Mouse (Mus musculus): ENCODE measurements around the gene Ptprn2. TPM values are rescaled to one million over a fixed set of nuclear protein-coding genes. Genes with fewer than 3 reads are reported as not detected.

Ptprn2 gene
- polyA plus RNA-seq, 1 experiment from 2014 or later, result 22.1 TPM

- peaks cover 95% of the 10 kb centered on the region for H3K4me1 ChIP-seq
- peaks cover 6% of the 10 kb centered on the region; the same call in 1 of the 2 replicates for H3K36me3 ChIP-seq (replicated peaks)
- WGBS, result 21% methylated on average over 8 of the region's 8 CpGs
- no peak for ATAC-seq (replicated peaks)
- no peaks in the 10 kb centered on the region for H3K9me3 ChIP-seq
- no peak overlapping the region for H3K9ac ChIP-seq
- peak overlapping the region; percentile 80 for H3K27ac ChIP-seq
- H3K27me3 ChIP-seq (replicated peaks), result no peaks in the 10 kb centered on the region
- no peak overlapping the region for H3K4me2 ChIP-seq
- H3K4me3 ChIP-seq, result no peak overlapping the region
Observed at GRCm38 (mm10) chr12:117198093-117198492, 712.6 kb downstream of the Ptprn2 start.

GRCm38 (mm10) chr12:117200117-117200516 is 714.6 kb downstream of the Ptprn2 start:
- Histone ChIP-seq H3K9ac (peak overlapping the region; percentile 8; the same call in 1 of the 2 replicates), H3K36me3 (replicated peaks) (no peaks in the 10 kb centered on the region), H3K4me3 (no peak overlapping the region), H3K4me1 (peaks cover 95% of the 10 kb centered on the region), H3K27me3 (replicated peaks) (no peaks in the 10 kb centered on the region), H3K4me2 (peak overlapping the region; percentile 19), H3K9me3 (no peaks in the 10 kb centered on the region), H3K27ac (peak overlapping the region; percentile 80)
- 0 out of 2 replicates have a peak, but pooled peaks have one; percentile 22 for ATAC-seq (replicated peaks)
- 12% methylated on average over 9 of the region's 9 CpGs for WGBS

- H3K4me2 ChIP-seq, result peak overlapping the region; percentile 19; the same call in 1 of the 2 replicates
- WGBS, result 37% methylated on average over 5 of the region's 5 CpGs
Observed at GRCm38 (mm10) chr12:117200590-117200989, 715.1 kb downstream of the Ptprn2 start.

GRCm38 (mm10) chr12:117203506-117203905 is 718.0 kb downstream of the Ptprn2 start:
- H3K4me1 ChIP-seq, result peaks cover 62% of the 10 kb centered on the region

More at GRCm38 (mm10) chr12:117200590-117200989, 715.1 kb downstream of the Ptprn2 start:
- Histone ChIP-seq H3K9me3 (no peaks in the 10 kb centered on the region), H3K36me3 (replicated peaks) (no peaks in the 10 kb centered on the region), H3K27me3 (replicated peaks) (no peaks in the 10 kb centered on the region), H3K4me1 (peaks cover 91% of the 10 kb centered on the region), H3K9ac (peak overlapping the region; percentile 8; the same call in 1 of the 2 replicates), H3K4me3 (no peak overlapping the region), H3K27ac (peak overlapping the region; percentile 80)
- 0 out of 2 replicates have a peak, but pooled peaks have one; percentile 18 for ATAC-seq (replicated peaks)

DNA sequence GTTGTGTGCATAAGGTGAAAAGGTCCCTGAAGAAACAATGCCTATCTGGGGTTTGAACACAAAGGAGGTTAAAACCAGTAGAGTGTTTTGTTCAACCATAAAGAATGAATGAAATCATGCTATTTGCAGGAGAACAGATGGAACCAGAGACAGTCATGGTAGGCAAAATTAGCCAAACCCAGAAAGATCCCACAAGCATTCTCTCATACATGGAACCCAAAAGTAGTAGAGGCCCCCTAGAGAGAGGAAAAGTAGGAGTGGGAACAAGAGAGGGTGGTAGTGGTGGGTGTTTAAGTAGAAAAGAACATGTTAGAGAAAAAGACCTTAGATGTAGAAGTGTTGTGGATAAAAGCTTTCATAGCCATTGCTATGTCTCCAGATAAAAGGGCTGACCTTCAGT is 719.4 kb downstream of the Ptprn2 start:
- H3K27ac ChIP-seq, result peak overlapping the region; percentile 73
- peaks cover 48% of the 10 kb centered on the region for H3K4me1 ChIP-seq
- H3K9ac ChIP-seq, result no peak overlapping the region
- ATAC-seq (replicated peaks), result no peak
- H3K9me3 ChIP-seq, result no peaks in the 10 kb centered on the region
- no peak overlapping the region for H3K4me2 ChIP-seq
- H3K27me3 ChIP-seq (replicated peaks), result no peaks in the 10 kb centered on the region
- no peak overlapping the region for H3K4me3 ChIP-seq
- H3K36me3 ChIP-seq (replicated peaks), result no peaks in the 10 kb centered on the region

More at GRCm38 (mm10) chr12:117203506-117203905, 718.0 kb downstream of the Ptprn2 start:
- Histone ChIP-seq H3K27me3 (replicated peaks) (no peaks in the 10 kb centered on the region), H3K9me3 (no peaks in the 10 kb centered on the region), H3K4me2 (no peak overlapping the region), H3K36me3 (replicated peaks) (no peaks in the 10 kb centered on the region), H3K27ac (peak overlapping the region; percentile 73), H3K4me3 (no peak overlapping the region), H3K9ac (no peak overlapping the region)
- ATAC-seq (replicated peaks), result no peak
- WGBS, result 19% methylated on average over 7 of the region's 7 CpGs

- peak overlapping the region; percentile 34; the same call in 1 of the 2 replicates for H3K27ac ChIP-seq
Observed at GRCm38 (mm10) chr12:117207421-117208120, 722.1 kb downstream of the Ptprn2 start.

GRCm38 (mm10) chr12:117210467-117210866 is 724.9 kb downstream of the Ptprn2 start:
- no peaks in the 10 kb centered on the region for H3K9me3 ChIP-seq
- H3K4me3 ChIP-seq, result no peak overlapping the region
- peaks cover 13% of the 10 kb centered on the region; the same call in 1 of the 2 replicates for H3K36me3 ChIP-seq (replicated peaks)
- no peak for ATAC-seq (replicated peaks)
- 86% methylated on average over 4 of the region's 4 CpGs for WGBS
- H3K27me3 ChIP-seq (replicated peaks), result no peaks in the 10 kb centered on the region
- H3K27ac ChIP-seq, result no peak overlapping the region
- H3K9ac ChIP-seq, result no peak overlapping the region
- H3K4me2 ChIP-seq, result no peak overlapping the region
- H3K4me1 ChIP-seq, result peaks cover 4% of the 10 kb centered on the region

More at GRCm38 (mm10) chr12:117207421-117208120, 722.1 kb downstream of the Ptprn2 start:
- H3K4me3 ChIP-seq, result no peak overlapping the region
- H3K4me1 ChIP-seq, result peaks cover 21% of the 10 kb centered on the region
- 60% methylated on average over 4 of the region's 4 CpGs for WGBS
- 0 out of 2 replicates have a peak, but pooled peaks cover 6% of the 10 kb centered on the region for H3K36me3 ChIP-seq (replicated peaks)
- no peak for ATAC-seq (replicated peaks)
- H3K4me2 ChIP-seq, result no peak overlapping the region
- H3K27me3 ChIP-seq (replicated peaks), result no peaks in the 10 kb centered on the region
- no peaks in the 10 kb centered on the region for H3K9me3 ChIP-seq
- no peak overlapping the region for H3K9ac ChIP-seq

DNA sequence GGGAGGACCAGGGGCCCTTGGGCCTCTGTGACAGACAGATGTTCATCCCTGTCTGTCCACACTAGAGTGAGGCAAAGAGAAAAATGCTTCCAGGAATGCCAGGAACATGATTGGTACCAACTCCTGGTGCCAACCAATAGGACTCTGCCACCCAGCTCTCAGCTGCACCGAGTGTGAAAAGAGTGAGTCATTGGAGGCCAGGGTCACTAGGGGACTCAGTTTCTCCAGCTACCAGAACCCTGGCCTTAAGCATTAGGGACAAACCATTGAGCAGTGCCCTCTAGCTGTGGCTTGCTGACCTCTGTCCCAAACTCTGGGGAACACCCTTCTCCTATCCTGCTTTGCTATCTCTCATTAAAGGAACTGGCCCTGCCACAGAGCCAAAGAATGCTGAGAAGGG is 728.0 kb downstream of the Ptprn2 start:
- H3K4me1 ChIP-seq, result peaks cover 4% of the 10 kb centered on the region
- H3K4me3 ChIP-seq, result no peak overlapping the region
- no peak overlapping the region for H3K9ac ChIP-seq
- H3K27ac ChIP-seq, result peak overlapping the region; percentile 57; the same call in 1 of the 2 replicates
- no peaks in the 10 kb centered on the region for H3K27me3 ChIP-seq (replicated peaks)
- H3K4me2 ChIP-seq, result no peak overlapping the region
- ATAC-seq (replicated peaks), result no peak
- WGBS, result 67% methylated on average over 1 of the region's 1 CpGs
- H3K9me3 ChIP-seq, result no peaks in the 10 kb centered on the region
- peaks cover 16% of the 10 kb centered on the region; the same call in 1 of the 2 replicates for H3K36me3 ChIP-seq (replicated peaks)

DNA sequence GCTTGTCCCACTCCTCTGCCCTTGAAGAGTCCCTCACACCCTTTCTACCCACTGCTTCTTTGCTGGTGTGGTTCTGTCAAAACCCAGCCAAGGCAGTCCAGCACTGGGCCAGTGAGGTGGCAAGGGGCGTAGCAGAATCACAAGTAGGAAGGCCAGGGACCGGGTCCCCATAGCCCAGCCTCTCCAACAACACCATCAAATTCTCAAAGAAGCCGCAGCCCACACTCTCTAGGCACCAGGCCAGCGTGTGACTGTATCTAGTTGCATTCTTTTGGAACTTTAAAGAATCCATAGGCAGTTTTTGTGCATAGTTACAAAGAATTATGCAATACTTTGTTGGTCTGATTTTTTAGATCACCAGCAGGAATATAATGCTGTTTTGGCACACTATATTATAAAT is 728.8 kb downstream of the Ptprn2 start:
- no peaks in the 10 kb centered on the region for H3K9me3 ChIP-seq
- no peaks in the 10 kb centered on the region for H3K27me3 ChIP-seq (replicated peaks)
- peak overlapping the region; percentile 57 for H3K27ac ChIP-seq
- H3K4me1 ChIP-seq, result peaks cover 4% of the 10 kb centered on the region
- WGBS, result 79% methylated on average over 4 of the region's 4 CpGs
- 0 out of 2 replicates have a peak, but pooled peaks have one; percentile 5 for ATAC-seq (replicated peaks)
- peaks cover 19% of the 10 kb centered on the region; the same call in 1 of the 2 replicates for H3K36me3 ChIP-seq (replicated peaks)
- H3K4me3 ChIP-seq, result no peak overlapping the region
- H3K4me2 ChIP-seq, result no peak overlapping the region
- H3K9ac ChIP-seq, result no peak overlapping the region

DNA sequence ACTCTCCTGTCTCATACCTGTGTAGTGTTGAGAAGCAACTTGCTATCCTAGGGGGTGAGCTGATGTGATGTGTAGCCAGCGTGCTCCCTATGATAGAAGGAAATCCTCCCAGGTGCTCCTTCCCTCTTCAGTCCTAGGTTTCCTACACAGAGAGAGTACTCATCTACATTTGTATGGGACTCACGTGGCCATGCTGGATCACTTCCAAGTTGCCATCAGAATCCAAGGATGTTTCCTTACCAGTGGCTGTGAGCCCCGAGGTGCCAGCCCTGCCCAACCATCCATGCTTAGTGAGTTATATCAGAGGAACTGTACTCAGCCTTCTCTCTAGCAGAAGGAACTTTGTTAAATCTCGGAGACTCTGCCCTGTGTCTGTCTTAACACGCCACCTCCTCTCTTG is 729.4 kb downstream of the Ptprn2 start:
- H3K9me3 ChIP-seq, result no peaks in the 10 kb centered on the region
- no peak overlapping the region for H3K4me2 ChIP-seq
- ATAC-seq (replicated peaks), result no peak; the same call in 1 of the 2 replicates
- WGBS, result 65% methylated on average over 5 of the region's 5 CpGs
- H3K4me3 ChIP-seq, result no peak overlapping the region
- H3K27me3 ChIP-seq (replicated peaks), result no peaks in the 10 kb centered on the region
- H3K27ac ChIP-seq, result peak overlapping the region; percentile 30; the same call in 1 of the 2 replicates
- H3K36me3 ChIP-seq (replicated peaks), result peaks cover 19% of the 10 kb centered on the region; the same call in 1 of the 2 replicates
- H3K4me1 ChIP-seq, result peaks cover 4% of the 10 kb centered on the region
- no peak overlapping the region for H3K9ac ChIP-seq

DNA sequence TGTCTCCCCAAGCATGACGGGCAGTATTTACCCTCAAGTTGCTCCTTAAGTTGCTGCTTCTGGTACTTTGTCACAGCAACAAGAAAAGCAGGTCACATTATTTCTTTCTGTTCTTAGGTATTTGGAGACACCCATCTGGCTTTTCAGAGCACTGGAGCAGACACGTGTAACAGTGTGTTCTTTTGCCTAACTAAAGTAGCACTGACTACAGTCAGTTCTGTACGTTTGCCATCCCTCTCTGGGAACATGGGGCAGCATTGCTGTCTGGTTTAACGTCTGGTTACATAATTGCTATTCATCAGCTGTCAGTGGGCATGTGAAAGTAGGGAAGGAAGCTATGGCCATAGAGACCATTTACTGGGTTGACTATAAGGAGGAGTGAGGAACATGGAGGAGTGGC is 736.4 kb downstream of the Ptprn2 start:
- H3K27me3 ChIP-seq (replicated peaks), result no peaks in the 10 kb centered on the region
- no peak overlapping the region for H3K9ac ChIP-seq
- no peak overlapping the region for H3K4me2 ChIP-seq
- H3K4me3 ChIP-seq, result no peak overlapping the region
- H3K36me3 ChIP-seq (replicated peaks), result peaks cover 7% of the 10 kb centered on the region; the same call in 1 of the 2 replicates
- no peak for ATAC-seq (replicated peaks)
- no peaks in the 10 kb centered on the region for H3K9me3 ChIP-seq
- H3K4me1 ChIP-seq, result no peaks in the 10 kb centered on the region
- WGBS, result 83% methylated on average over 4 of the region's 4 CpGs
- no peak overlapping the region for H3K27ac ChIP-seq

DNA sequence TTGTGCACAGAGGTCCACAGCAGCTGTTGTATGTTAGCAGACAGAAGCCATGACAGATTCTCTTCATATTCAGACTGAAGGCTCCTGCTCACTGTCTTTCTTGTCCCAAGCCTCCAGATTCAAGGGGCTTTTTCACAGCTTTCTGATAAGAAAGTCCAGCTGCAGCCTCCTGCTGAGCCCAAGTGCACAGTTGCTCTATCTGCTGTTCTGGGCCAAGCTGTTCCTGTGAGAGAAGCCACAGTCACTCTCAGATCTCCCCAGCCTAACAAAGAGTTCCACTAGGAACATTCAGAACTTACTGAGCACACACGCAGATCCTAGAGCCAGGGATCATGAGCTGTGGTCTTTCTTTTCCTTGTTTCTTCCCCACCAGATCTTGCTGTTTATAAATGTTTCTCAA is 738.5 kb downstream of the Ptprn2 start:
- 56% methylated on average over 1 of the region's 1 CpGs for WGBS
- Histone ChIP-seq H3K27ac (no peak overlapping the region), H3K9me3 (no peaks in the 10 kb centered on the region), H3K36me3 (replicated peaks) (peaks cover 16% of the 10 kb centered on the region; the same call in 1 of the 2 replicates), H3K27me3 (replicated peaks) (no peaks in the 10 kb centered on the region), H3K4me3 (no peak overlapping the region), H3K4me2 (no peak overlapping the region), H3K4me1 (no peaks in the 10 kb centered on the region; the same call in 1 of the 2 replicates), H3K9ac (no peak overlapping the region)
- ATAC-seq (replicated peaks), result no peak

All from midbrain, embryonic 15.5 days (tissue).